Comparison of ENCODE assay signal across 8 mouse cellular contexts in the genomic region with DNA sequence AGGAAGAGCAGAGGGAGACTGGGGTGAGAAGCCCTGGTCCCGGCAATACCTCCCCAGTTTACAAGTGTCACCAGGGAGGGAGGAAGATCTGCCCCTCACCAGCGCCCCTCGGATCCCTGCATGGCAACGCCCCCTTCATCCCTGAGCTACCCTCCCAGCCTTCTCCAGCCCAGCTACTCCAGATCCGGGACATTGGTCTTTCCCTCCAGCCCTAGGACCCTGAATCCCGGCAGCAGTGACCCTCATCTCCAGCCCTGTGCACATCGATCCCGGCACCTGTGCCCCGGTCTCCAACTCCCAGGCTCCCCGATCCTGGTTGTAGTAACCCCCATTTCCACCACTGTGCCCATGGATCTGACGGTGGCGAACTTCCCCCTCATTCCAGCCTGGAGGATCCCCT. TPM values are rescaled to one million over a fixed set of nuclear protein-coding genes. Genes with fewer than 3 reads are reported as not detected.
DNase-seq lines count a peak whose midpoint lies in the region; ATAC-seq and TF ChIP-seq lines count a peak whose summit lies in the region.

No protein-coding gene starts in this region.

- peak overlapping the region; percentile 72 for H3K9ac ChIP-seq in liver, adult 2 months (ENCODE audit: low read depth, low read length)
- H3K9ac ChIP-seq in hindbrain, postnatal 0 days (replicated peaks; ENCODE audit: low read length): peak overlapping the region; percentile 71

- H3K79me2 ChIP-seq in liver, adult 2 months (ENCODE audit: control insufficient read depth, insufficient read depth, low read length): no peaks in the 10 kb centered on the region
- H3K79me2 ChIP-seq in myocyte (ENCODE audit: control insufficient read depth, insufficient read depth): peaks cover 16% of the 10 kb centered on the region

- H3K4me3 ChIP-seq in liver, adult 2 months (ENCODE audit: insufficient read depth, low read depth, low read length): peak overlapping the region; percentile 72
- peak overlapping the region; percentile 64 for H3K4me3 ChIP-seq in hindbrain, postnatal 0 days (ENCODE audit: low read length)
- peak overlapping the region; percentile 65 for H3K4me3 ChIP-seq in myocyte

- no peaks in the 10 kb centered on the region for H3K36me3 ChIP-seq in liver, adult 2 months (ENCODE audit: control insufficient read depth, insufficient read depth, low read length)
- peaks cover 13% of the 10 kb centered on the region; the same call in 1 of the 2 replicates for H3K36me3 ChIP-seq in hindbrain, postnatal 0 days (ENCODE audit: insufficient read depth, low read length)
- H3K36me3 ChIP-seq in myocyte (ENCODE audit: control insufficient read depth, insufficient read depth): peaks cover 4% of the 10 kb centered on the region

- no peak for DNase-seq in liver, adult 2 months (ENCODE audit: extremely low read depth, low read depth, low spot score)
- DNase-seq in liver: no peak
- DNase-seq in embryo, embryonic 11 days: peak; percentile 53
- peak; percentile 27 for DNase-seq in hindbrain, postnatal 0 days (ENCODE audit: low spot score)
- no peak for DNase-seq in ovary, postnatal 36 days (ENCODE audit: low spot score)
- DNase-seq in right cerebral cortex, postnatal 25 days: no peak
- DNase-seq in cerebellum, adult 9-10 months: no peak

- peaks cover 5% of the 10 kb centered on the region for H3K4me1 ChIP-seq in liver, adult 2 months (ENCODE audit: control insufficient read depth, insufficient read depth, low read length)
- peaks cover 16% of the 10 kb centered on the region; the same call in 1 of the 2 replicates for H3K4me1 ChIP-seq in hindbrain, postnatal 0 days (ENCODE audit: insufficient read depth, low read length)

- peak overlapping the region; percentile 13 for H3ac ChIP-seq in myocyte (ENCODE audit: control insufficient read depth, insufficient read length)

- WGBS in liver, adult 2 months: 2% methylated on average over 12 of the region's 12 CpGs
- 0% methylated on average over 12 of the region's 12 CpGs for WGBS in hindbrain, postnatal 0 days

- no peak for TF ChIP-seq POLR2A in liver, adult 2 months (IDR thresholded peaks at IDR 0.05; ENCODE audit: extremely low read depth, insufficient read depth, low read length)
- no peak for TF ChIP-seq POLR2A in myocyte (IDR thresholded peaks at IDR 0.05; ENCODE audit: insufficient read length, low read depth)

- H3K9me3 ChIP-seq in hindbrain, postnatal 0 days (ENCODE audit: low read length): no peaks in the 10 kb centered on the region

- no peaks in the 10 kb centered on the region for H3K27me3 ChIP-seq in liver, adult 2 months (ENCODE audit: control insufficient read depth, insufficient read depth, low read length)
- H3K27me3 ChIP-seq in hindbrain, postnatal 0 days (ENCODE audit: insufficient read depth, low read length): no peaks in the 10 kb centered on the region
- no peaks in the 10 kb centered on the region for H3K27me3 ChIP-seq in myocyte (ENCODE audit: control insufficient read depth, insufficient read depth, insufficient read length)

- TF ChIP-seq CTCF in liver, adult 2 months (IDR thresholded peaks at IDR 0.05; ENCODE audit: low read depth, low read length): no peak
- TF ChIP-seq CTCF in hindbrain, postnatal 0 days (IDR thresholded peaks at IDR 0.05; ENCODE audit: low read depth): no peak

- H3K27ac ChIP-seq in liver, adult 2 months (replicated peaks; ENCODE audit: insufficient read depth, low read depth, low read length): peak overlapping the region; percentile 62
- peak overlapping the region; percentile 82 for H3K27ac ChIP-seq in hindbrain, postnatal 0 days

- H3K4me2 ChIP-seq in hindbrain, postnatal 0 days (ENCODE audit: low read depth, low read length): peak overlapping the region; percentile 70
- H3K4me2 ChIP-seq in myocyte (ENCODE audit: low read depth): peak overlapping the region; percentile 91

- no peak for ATAC-seq in hindbrain, postnatal 0 days

TF ChIP-seq in myocyte, 11 proteins besides CTCF, POLR2A, EP300 and RAD21:
- TF ChIP-seq MAX (IDR thresholded peaks at IDR 0.05; ENCODE audit: low read depth) (no peak), MYOG (IDR thresholded peaks at IDR 0.05; ENCODE audit: control insufficient read depth in 1 of 3, insufficient read depth in 1 of 3, insufficient read length in 2 of 3, low read depth in 2 of 3) (no peak), SRF (IDR thresholded peaks at IDR 0.05; ENCODE audit: control insufficient read depth, insufficient read length, low read depth) (no peak), TCF3 (IDR thresholded peaks at IDR 0.05; ENCODE audit: insufficient read length, low read depth) (no peak), TCF12 (IDR thresholded peaks at IDR 0.05; ENCODE audit: insufficient read depth, poor library complexity, severe bottlenecking) (no peak), CEBPB (IDR thresholded peaks at IDR 0.05; ENCODE audit: insufficient read depth, poor library complexity, severe bottlenecking) (no peak), POLR2AphosphoS2 (IDR thresholded peaks at IDR 0.05; ENCODE audit: insufficient read length, low read depth) (no peak), USF1 (IDR thresholded peaks at IDR 0.05; ENCODE audit: low read depth) (no peak), REST (IDR thresholded peaks at IDR 0.05; ENCODE audit: insufficient read depth, insufficient read length) (no peak)

RNA-seq across cellular contexts. Expression of gene Mvd, which starts 0.4 kb away (rescaled TPM):
- total RNA-seq in liver, adult 2 months (2014; rRNA removed): 15.3 and 20.9 TPM in 2 replicates
- 68.7 and 71.4 TPM in 2 replicates for polyA plus RNA-seq in liver, adult 2 months (2012; rRNA removed)
- total RNA-seq in hindbrain, postnatal 0 days (2014; rRNA removed): 67.1 and 89.6 TPM in 2 replicates
- 55.2 and 55.5 TPM in 2 replicates for polyA plus RNA-seq in hindbrain, postnatal 0 days (2015; fragmentation: Nextera tagmentation; extraction: Ambion mirVana)
- polyA plus RNA-seq in myocyte (2012; fragmentation: generic; extraction: Trizol): 85.3 TPM

RNA-seq across cellular contexts. Expression of gene Cyba, which starts 10.1 kb away (rescaled TPM):
- total RNA-seq in liver, adult 2 months (2014; rRNA removed): 13.9 and 23.4 TPM in 2 replicates
- polyA plus RNA-seq in liver, adult 2 months (2012; rRNA removed): 24.4 and 34.2 TPM in 2 replicates
- 19.6 and 30.6 TPM in 2 replicates for total RNA-seq in hindbrain, postnatal 0 days (2014; rRNA removed)
- polyA plus RNA-seq in hindbrain, postnatal 0 days (2015; fragmentation: Nextera tagmentation; extraction: Ambion mirVana): 44.0 and 46.2 TPM in 2 replicates
- not detected for polyA plus RNA-seq in myocyte (2012; fragmentation: generic; extraction: Trizol)

RNA-seq across cellular contexts. Expression of gene Snai3, which starts 17.8 kb away (rescaled TPM):
- not detected in 2 replicates for total RNA-seq in liver, adult 2 months (2014; rRNA removed)
- polyA plus RNA-seq in liver, adult 2 months (2012; rRNA removed): 0.44 and 0.46 TPM in 2 replicates
- total RNA-seq in hindbrain, postnatal 0 days (2014; rRNA removed): not detected in 2 replicates
- not detected in 2 replicates for polyA plus RNA-seq in hindbrain, postnatal 0 days (2015; fragmentation: Nextera tagmentation; extraction: Ambion mirVana)
- polyA plus RNA-seq in myocyte (2012; fragmentation: generic; extraction: Trizol): 1.3 TPM

RNA-seq across cellular contexts. Expression of gene Il17c, which starts 21.0 kb away (rescaled TPM):
- not detected in 2 replicates for total RNA-seq in liver, adult 2 months (2014; rRNA removed)
- not detected in 2 replicates for polyA plus RNA-seq in liver, adult 2 months (2012; rRNA removed)
- 0.52 TPM in 1 of 2 replicates, not detected in the other for total RNA-seq in hindbrain, postnatal 0 days (2014; rRNA removed)
- polyA plus RNA-seq in hindbrain, postnatal 0 days (2015; fragmentation: Nextera tagmentation; extraction: Ambion mirVana): 0.21 TPM in 1 of 2 replicates, not detected in the other
- not detected for polyA plus RNA-seq in myocyte (2012; fragmentation: generic; extraction: Trizol)

RNA-seq across cellular contexts. Expression of gene Rnf166, which starts 33.1 kb away (rescaled TPM):
- 5.3 and 6.8 TPM in 2 replicates for total RNA-seq in liver, adult 2 months (2014; rRNA removed)
- 22.8 and 24.2 TPM in 2 replicates for polyA plus RNA-seq in liver, adult 2 months (2012; rRNA removed)
- total RNA-seq in hindbrain, postnatal 0 days (2014; rRNA removed): 37.4 and 48.8 TPM in 2 replicates
- 22.6 and 27.0 TPM in 2 replicates for polyA plus RNA-seq in hindbrain, postnatal 0 days (2015; fragmentation: Nextera tagmentation; extraction: Ambion mirVana)
- 36.3 TPM for polyA plus RNA-seq in myocyte (2012; fragmentation: generic; extraction: Trizol)

Comparison
In these comparisons a context has a peak if more than half of its experiments do, and no peak if none do; other contexts are left out.
1. DNase-seq: peak in embryo, embryonic 11 days (single experiment) and hindbrain, postnatal 0 days (single experiment); none in liver, adult 2 months (single experiment), liver (single experiment), ovary, postnatal 36 days (single experiment), right cerebral cortex, postnatal 25 days (single experiment) and cerebellum, adult 9-10 months (single experiment).
2. RNA of gene Cyba, which starts 10.1 kb away (polyA plus RNA-seq): 44.0 to 46.2 TPM in hindbrain, postnatal 0 days and 24.4 to 34.2 TPM in liver, adult 2 months; not detected in myocyte (single experiment); every median in the first group is over 10 times any median in the second.
3. Peak in every context shown above with its lines, with median percentiles within 50 percentile points of each other: H3K4me3 ChIP-seq.